Mouse (Mus musculus): ENCODE data around the gene Safb2.

GRCm38 (mm10) chr17:56566918-56567317 is 17.5 kb downstream of the Safb2 start:
- TF ChIP-seq POLR2A (IDR thresholded peaks at IDR 0.05; ENCODE audit: insufficient read depth, low read depth, low read length) (no peak), CTCF (IDR thresholded peaks at IDR 0.05; ENCODE audit: insufficient read depth, low read depth, low read length) (no peak)

Measured in olfactory bulb, adult 2 months (tissue).